Mouse (Mus musculus) hindlimb bud, embryonic 11.5 days (tissue): ENCODE data around the gene Kif12.
A peak's percentile ranks its signal among the peaks of the same experiment; 100 is the strongest.

Experiments used
- DNase-seq: peaks from one replicate; pipeline ENCODE4 v3.0.0-alpha.2; 2012; ENCODE audit warnings: low read depth, low spot score; ENCODE audit errors: extremely low spot score

The Kif12 gene

DNA sequence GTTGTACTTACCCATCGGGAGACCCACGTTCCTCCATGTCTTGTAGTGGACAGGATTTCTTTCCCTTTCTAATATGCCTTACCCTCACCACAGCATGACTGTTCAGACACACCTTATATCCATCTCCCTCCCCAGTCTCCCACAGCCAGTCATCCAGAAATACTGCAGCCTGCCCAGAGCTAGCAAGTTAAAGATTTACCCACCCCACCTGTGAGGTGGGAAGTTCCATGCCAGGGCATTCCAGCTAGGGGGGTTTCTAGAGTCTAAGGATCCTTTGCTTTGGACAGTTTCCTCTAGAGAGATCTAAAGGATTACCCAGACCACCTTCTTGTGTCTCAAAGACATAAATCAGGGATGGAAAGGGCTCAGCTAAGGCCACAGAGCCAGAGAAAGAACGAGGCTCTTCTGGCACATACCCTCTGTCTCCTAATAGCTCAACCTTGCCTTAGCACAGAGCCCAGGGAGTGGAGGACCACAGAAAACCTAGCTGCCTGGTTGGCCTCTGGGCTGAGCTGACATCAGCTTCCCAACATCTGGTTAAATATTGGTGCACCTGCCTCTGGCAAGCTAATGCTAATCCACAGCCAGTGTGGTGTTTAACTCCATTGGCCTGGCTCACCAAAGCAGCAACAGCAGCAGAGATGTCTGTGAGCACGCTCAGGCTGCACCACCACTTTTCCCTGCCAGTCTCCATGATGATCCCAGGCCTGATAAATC, at the start of gene Kif12:
Kif12 (minus strand) TSS at position 163 of the 717 bp plus-strand sequence.
- no peak for DNase-seq

DNA sequence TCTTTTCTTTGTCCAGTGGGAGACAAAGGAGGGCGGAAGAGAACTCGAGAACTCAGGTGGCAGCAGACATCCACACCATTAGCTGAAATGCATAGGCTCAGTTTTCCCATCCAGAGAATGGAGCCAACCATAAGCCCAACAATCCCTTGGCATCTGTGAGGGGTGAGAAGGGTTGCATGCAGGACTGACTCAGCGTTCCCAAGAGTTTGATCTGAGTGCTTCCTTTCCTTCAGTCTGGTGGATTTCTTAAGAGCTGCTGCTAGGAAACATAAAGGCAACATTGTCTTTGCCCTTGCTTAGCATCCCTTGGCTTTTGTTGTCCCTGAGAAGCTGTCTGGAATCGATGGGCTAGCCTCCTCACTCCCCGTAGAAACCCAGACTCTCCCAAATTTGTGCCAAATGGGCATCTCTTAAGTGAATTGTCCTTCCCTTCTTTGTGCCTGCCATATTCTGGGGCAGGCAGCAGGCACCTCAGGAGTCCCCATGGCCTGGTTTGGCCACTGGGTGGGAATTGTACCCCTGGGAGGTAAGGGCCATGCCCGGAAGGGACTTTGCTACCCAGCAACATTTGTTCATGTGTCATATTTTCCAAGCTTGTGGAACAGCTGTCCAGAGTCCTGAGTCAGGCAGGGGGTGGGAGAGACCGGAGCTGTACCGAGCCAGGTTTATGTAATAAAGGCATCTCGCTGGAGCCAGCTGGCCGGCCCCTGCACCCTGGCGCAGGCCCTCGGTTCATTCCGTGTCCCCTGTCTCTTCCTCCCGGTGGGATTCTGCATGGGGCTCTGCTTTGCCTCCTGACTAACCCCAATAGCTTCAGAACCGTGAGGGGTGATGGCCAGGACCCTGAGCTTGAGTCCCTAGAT, 49.4 kb upstream of the Kif12 start:
- no peak for DNase-seq

DNA sequence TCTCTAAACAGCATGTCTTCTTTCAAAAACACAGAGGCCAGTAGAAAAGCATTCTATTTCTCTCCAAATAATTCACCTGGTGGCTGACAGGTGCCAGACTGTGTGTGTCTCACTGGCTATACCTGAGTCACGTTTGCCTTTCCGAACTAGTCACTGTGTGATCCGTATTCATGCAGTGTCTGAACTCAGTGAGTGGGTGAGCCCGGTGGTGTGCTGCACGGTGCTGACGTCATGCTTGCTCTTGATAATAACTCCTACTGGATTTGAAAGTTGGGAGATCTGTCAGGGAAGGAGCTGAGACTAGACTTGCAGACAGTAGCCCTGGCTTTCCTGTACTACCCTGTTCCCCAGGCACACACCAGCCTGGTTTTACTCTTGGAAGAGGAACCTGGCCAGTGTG, 47.7 kb upstream of the Kif12 start:
- DNase-seq: no peak

DNA sequence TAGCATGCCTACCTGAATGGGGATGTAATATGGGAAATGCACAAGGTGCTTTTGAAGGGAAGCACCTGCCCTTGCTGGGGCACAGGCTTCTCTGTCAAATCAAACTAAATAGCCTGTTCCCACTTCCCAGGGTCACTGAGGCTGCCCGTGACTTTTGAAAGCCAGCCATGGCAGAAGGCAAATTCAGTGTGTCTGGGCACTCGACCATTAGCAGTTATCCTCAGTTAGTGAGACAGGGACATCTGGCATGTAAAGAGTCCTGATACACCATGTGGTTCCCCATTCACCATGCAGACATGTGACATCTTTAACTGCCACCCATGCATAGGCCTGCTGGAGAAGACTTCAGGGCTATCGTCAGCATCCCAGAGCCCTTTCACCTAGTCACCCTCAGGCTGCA, 47.1 kb upstream of the Kif12 start:
- no peak for DNase-seq

DNA sequence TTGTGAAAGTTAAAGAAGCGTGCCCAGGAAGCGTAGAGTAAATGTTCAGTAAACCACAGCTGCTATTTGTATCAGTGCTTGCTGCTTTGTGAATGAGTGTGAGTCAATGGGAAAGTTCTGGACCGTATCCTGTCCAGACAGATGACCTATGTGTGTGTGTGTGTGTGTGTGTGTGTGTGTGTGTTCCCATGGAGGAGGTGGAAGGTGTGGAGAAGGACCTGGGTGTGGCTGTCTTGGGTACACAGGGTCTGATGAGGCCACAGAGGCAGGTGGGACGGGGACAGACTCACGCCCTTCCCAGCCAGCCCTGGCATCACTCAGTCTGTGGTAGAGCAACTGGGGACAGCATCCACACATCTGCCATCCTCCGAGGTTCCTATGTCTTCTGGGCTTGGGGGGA, 45.6 kb upstream of the Kif12 start:
- DNase-seq: no peak

DNA sequence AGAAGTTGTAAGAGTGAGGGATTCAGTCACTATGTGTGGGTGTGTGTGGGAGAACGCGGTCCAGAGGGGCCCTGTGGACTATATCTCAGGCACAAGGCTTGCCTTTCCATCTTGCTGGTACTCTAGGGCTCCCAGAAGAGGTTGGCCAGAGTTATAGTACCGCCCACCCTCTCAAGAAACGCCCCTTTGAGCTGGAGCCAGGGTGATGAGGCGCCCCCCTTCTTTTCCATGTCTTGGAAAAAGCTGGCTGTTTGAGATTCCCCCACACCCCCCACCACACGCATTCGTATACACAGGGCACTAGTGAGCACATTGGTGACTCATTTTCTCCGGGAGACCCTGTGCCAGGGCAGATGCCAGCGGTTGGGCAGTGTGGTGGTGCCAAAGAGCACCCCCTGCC, 44.6 kb upstream of the Kif12 start:
- no peak for DNase-seq

DNA sequence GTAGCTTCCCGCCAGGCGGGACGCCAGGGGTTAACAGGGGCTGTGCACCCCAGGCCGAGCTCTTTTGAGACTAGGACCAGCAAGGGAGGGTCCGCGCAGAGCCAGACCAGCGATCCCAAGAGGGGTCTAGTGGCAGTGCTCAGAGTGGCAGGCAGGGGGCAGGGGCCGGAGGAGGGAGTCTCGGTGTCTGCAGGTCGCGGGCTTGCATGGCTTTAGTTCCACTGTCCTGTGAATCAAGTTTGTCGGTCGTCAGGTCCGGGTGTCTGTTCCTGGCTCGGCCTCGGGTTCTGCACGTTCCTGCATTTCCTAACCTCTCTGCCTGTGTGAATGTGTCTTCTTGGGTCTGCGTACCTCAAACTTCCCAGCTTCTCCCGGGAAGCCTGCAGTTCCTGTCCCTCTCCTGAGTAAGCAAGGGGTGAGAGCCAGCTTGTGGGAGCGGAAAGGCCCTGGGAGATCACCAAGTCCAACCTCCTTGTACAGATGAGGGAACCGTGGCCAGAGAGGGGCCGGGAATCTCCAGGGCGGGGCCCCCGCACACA, 44.1 kb upstream of the Kif12 start:
- DNase-seq: peak; percentile 28

DNA sequence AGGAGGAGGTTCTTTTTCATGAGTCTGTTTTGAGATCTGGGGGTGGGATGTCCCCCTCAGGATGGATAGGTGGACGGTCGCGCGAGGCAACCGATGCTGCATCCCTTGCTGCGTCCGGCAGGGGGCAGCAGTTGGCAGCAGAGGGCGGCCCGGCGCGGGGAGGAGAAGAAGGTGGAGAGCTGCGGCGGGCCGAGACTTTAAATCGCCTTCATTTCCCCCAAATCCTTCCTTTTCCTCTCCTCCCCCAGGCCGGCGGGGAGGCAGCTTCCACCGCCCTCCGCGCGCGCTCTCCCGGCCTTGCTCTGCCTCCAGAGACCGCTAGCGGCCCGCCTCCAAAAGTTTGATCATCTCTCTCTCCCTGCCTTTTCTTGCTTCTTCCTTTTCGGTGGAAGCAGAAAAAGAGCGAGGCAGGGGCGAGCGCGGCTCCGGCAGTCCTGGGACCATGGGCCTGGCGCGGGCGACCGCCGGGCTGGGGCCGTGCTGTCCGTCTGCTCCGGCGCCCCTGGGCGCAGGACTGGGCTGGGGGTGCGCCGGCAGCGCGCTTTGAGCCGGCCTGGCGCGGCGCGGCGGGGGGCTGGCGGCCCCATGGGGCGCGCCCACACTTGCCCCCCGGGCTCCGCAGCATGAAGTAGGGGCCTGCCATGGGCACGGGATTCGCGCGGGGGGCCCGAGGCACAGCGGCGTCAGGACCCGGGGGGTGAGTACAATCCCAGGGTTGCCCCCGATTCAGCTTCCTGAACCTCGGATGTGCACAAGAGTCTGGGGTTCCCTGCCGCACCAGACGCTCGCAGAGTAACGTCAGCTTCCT, 43.5 kb upstream of the Kif12 start:
- DNase-seq: peak; percentile 30

DNA sequence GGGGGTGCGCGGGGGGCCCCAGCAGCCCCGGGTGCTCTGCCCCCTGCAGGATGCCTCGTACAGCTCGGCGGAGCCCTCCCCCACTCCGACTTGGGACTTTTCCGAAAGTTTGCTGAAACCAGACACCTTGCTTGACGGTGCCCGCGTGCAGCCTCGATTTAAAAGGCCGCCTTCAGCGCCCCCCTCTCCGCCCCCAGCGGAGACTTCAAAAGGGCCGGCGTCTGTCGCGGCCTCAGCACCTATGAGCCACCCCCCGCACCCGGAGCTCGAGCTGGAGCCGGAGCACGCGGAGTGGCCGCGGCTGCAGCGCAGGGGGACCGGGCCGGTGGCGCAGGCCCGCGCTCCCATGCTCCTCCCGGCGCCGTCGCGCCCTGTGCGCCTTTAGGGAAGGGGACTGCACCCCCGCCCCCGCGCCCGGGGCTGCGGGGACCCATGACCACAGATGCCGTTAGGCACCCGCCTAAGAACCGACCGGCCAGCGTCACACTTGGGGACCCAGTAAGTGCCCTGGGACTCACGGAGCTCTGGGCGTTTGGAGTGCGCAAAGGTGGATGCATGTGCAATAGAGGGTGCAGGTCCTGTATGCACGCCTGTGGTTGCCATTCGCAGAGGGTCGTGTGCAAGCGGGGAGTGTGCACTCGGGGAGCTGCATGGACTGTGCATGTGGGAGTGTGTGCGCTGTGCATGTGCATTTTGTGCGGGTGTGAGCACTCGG, 42.1 kb upstream of the Kif12 start, which contains the start of gene Col27a1:
Col27a1 (plus strand) TSS at position 98 of the 715 bp plus-strand sequence.
- DNase-seq: peak; percentile 37

DNA sequence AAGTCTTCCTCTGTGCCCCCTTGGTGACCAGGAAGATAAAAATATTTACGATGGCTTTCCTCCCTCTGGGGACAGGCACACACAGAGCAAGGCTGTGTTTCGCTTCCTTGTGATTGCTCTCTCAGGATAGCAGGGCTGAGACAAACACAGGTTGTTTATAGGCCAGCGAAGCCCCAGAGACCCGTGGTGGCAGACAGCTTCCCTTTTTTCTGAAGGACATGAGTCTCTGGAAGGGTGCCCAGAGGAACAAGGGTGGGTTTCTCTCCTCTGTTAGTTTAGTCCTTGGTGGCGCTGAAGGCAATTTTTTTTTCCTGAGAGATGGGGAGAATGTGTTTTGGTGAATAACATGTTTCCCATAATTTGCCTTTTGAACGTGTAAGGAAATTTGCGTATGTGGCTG, 33.7 kb upstream of the Kif12 start:
- DNase-seq: no peak

DNA sequence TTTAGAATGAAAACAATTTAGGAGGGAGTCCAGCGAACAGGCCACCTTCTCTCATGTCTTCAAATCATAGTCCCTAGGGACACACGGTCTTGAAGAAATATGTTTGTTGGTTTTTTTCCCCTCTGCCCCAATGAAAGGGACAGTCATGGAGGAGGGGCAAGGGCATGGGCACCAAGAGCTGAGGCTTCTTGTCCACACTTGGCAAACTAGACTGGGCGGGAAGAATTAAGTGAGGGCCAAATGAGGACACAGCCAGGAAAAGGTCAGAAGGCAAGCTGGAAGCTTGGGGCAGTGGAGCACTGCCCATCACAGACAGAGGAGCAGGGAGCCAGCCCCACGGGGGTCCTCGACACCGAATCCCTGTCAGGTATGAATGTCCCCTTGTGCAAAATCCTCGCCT, 31.9 kb upstream of the Kif12 start:
- no peak for DNase-seq

DNA sequence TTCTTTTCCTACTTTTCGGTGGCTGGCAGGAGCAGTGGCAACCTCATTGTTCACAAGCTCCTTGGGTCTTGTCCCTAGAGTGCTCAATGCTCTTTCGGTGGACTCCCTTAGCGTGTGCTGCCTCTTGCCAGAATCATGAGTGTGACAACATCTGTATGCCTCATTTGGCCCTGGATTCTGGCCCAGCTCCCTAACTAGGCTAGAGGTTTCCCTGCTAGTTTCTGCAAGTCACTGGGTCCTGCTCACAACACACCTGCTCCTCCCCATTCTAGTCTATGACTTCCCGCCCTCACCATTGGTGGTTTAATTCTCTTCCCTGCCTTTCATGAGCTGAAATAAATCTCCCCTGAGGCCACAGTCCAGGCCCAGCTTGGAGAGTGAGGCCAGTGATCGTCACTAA, 27.4 kb upstream of the Kif12 start:
- no peak for DNase-seq

DNA sequence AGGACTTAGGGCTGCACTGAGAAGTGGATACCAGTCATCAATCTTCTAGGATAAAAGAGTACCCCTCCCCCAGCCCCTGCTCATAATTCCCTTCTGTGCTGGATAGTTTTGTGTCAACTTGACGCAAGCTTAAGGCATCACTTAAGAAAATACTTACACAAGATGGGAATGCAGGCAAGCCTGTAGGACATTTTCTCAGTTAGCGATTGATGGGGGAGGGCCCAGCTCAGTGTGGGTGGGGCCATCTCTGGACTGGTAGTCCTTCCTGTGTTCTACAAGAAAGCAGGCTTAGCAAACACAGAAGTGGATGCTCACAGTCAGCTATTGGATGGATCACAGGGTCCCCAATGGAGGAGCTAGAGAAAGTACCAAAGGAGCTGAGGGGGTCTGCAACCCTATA, 22.4 kb upstream of the Kif12 start:
- DNase-seq: no peak

DNA sequence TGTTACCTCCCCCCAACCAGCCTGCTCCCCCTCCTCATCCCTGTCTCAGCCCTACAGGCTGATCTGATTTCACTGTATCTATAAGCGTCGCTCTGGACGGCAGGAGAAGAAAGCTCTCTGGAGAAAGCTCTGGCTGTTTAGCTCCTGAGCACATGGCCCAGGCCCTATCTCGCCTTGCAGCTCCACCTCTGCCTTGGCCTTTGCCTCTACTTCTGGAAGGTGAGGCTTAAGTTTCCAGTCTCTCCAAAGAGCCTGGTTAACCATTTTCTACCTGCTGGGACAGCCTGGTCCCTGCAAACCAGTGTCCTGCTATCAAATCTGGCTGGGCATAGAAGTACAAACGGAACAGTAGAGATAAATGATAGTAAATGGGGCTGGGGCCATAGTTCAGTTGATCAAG, 19.7 kb upstream of the Kif12 start:
- DNase-seq: no peak

DNA sequence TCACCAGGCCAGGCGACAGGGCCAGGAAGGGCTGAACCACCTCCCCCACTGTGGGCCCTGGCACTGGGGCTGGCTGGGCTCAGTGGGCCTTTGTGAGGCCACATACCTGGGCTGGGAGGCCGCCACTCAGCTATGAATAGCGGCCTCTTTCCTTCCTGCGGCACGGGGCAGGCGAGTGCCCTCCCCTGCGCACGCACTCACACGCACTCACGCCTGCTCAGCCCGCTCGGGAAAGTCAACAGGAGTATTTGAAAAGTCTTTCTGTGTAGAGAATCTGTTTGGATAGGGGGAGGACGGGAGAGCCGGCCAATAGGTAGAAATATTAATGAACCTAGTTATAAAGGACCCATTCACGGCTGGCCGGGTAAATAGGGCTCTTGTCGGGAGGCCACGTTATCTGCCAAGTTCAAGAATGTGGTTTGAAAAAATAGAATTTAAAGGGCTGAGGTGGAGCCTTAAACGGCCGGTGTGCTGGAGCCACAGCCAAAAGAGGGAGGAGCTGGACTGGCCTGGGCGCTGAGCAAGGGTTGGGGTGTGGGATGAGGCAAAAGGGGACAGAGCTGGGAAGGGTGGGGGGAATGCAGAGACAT, 14.4 kb upstream of the Kif12 start:
- DNase-seq: no peak

DNA sequence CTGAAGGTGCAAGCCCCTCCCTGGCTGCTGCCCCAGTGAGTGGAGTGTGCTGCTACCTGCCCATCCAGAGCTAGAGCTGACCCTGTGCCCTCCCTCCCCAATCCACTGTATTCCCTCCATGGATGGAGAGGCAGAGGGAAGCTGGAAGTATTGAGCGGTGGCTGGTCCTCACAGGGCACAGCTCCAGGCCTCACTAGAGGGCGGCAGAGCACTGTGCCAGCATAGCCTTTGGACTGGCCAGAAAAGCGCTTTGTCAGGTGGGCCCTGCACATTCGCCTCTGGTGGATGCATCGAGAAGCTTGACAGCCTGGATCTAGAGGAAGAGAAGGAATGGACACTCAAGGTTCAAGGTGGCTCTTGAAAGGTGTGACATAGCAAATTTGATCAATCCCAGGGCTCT, 9.6 kb upstream of the Kif12 start:
- peak; percentile 18 for DNase-seq

DNA sequence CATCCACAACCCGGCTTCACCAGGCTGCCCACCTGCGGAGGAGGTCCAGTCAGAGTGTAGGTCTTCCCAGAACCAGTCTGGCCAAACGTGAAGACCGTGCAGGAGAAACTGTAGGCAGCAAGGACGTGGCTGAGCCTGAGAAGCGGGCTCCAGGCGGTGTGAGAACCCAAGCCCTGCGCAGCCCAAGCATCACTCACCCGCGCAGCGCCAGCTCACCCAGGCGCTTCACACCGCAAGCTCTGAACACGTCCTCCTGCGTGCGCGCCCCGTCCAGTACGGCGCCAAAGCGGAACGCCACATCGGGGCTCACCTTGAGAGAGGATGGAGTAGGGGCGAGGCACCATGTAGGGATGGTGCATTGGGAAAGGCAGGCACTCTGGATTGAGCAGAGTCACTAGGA, 809 bp downstream of the Kif12 start:
- DNase-seq: no peak

DNA sequence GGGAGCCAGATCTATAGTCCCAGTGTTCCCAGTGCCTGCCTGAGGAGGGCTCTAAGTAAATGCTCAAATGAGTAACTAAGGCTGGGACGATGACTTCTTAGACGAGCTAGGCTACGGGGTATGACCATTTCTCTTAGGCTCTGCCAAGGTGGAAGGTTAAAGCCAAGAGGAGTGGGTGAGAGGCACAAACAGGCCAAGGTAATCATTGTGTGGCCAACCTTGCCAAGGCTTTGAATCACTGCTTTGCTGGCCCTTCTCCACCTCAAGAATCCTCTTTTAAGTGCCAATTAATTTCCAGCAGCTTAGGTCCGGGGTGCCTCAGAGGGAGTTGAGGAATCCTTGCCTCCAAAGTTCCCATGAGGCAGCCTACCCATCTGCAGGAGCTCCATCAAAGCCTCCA, 1.9 kb downstream of the Kif12 start:
- no peak for DNase-seq

DNA sequence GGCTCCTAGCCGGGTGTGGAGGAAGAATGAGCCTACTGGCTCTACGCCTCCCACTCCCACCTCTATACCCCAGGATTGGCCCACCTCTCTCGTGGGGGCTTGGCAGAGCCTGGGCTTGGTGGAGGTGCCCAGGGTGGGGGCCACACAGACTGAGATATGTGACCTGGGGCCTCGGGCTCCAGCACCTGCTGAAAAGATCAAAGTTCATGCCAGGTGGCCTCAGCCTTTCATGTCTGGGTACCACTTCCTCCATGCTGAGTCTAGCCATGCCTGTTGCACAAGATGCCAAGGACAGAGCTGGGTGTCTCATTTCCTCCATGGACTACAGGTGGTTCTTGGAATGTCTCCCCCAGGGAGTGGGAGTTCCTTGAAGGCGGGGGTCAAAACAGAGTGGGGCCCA, 5.6 kb downstream of the Kif12 start:
- no peak for DNase-seq

DNA sequence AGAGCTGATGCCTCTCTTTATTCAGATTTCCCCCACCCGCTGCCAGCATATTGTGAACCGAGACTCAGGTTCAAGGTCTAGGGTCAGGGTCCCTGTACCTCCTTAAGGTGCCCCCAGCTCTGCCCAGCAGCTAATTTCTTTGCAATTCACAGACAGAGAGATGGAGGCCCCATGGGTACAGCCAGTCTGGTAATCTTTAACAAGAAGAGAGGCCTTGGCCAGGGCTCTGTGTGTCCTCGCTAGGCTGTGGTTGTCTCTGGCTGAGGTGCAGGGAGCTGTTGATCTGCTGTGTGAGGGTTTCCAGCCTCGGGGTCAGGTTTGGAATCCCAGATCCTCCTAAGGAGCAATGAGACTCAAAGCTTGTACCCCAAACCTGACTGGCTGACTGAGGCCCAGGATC, 6.3 kb downstream of the Kif12 start:
- DNase-seq: no peak
